Mouse (Mus musculus): ENCODE measurements at regions not wholly inside any gene's neighbourhood (a gene's known extent, or its start where the extent isn't known, plus 50 kb on each side); places are given as distances from the start of the nearest gene placed in this dataset.

- DNase-seq (ENCODE audit: low read depth, low spot score): no peak
Observed at GRCm38 (mm10) chr11:84760622-84761196, 58.6 kb downstream of the Mrm1 start.

- DNase-seq (ENCODE audit: low read depth, low spot score): no peak
Observed at GRCm38 (mm10) chr11:84759478-84759986, 59.8 kb downstream of the Mrm1 start.

GRCm38 (mm10) chr11:84752007-84752406 lies 67.3 kb downstream of the Mrm1 start:
- DNase-seq (ENCODE audit: low read depth, low spot score): no peak

- DNase-seq (ENCODE audit: low read depth, low spot score): no peak
Observed at GRCm38 (mm10) chr11:84749490-84750349, 69.6 kb downstream of the Mrm1 start.

GRCm38 (mm10) chr11:84738769-84739589 lies 80.3 kb downstream of the Mrm1 start:
- no peak for DNase-seq (ENCODE audit: low read depth, low spot score)

GRCm38 (mm10) chr11:84738128-84738527 lies 81.2 kb downstream of the Mrm1 start:
- no peak for DNase-seq (ENCODE audit: low read depth, low spot score)

- DNase-seq (ENCODE audit: low read depth, low spot score): no peak
Observed at GRCm38 (mm10) chr11:84731890-84732289, 87.4 kb downstream of the Mrm1 start.

- DNase-seq (ENCODE audit: low read depth, low spot score): no peak
Observed at GRCm38 (mm10) chr11:84730218-84730617, 89.1 kb downstream of the Mrm1 start.

GRCm38 (mm10) chr11:84729189-84729588 lies 90.1 kb downstream of the Mrm1 start:
- no peak for DNase-seq (ENCODE audit: low read depth, low spot score)

- no peak for DNase-seq (ENCODE audit: low read depth, low spot score)
Observed at GRCm38 (mm10) chr11:84725936-84726613, 93.2 kb downstream of the Mrm1 start.

- DNase-seq (ENCODE audit: low read depth, low spot score): no peak
Observed at GRCm38 (mm10) chr11:84725177-84725792, 94.0 kb downstream of the Mrm1 start.

- DNase-seq (ENCODE audit: low read depth, low spot score): no peak
Observed at GRCm38 (mm10) chr11:84724080-84724479, 95.2 kb downstream of the Mrm1 start.

- DNase-seq (ENCODE audit: low read depth, low spot score): no peak
Observed at GRCm38 (mm10) chr11:84722658-84723201, 96.6 kb downstream of the Mrm1 start.

GRCm38 (mm10) chr11:84721979-84722378 lies 97.3 kb downstream of the Mrm1 start:
- DNase-seq (ENCODE audit: low read depth, low spot score): no peak

- DNase-seq (ENCODE audit: low read depth, low spot score): no peak
Observed at GRCm38 (mm10) chr11:84721150-84721549, 98.2 kb downstream of the Mrm1 start.

GRCm38 (mm10) chr11:84719781-84720180 lies 99.5 kb downstream of the Mrm1 start:
- no peak for DNase-seq (ENCODE audit: low read depth, low spot score)

GRCm38 (mm10) chr11:84712731-84713130 lies 106.6 kb downstream of the Mrm1 start:
- DNase-seq (ENCODE audit: low read depth, low spot score): no peak

GRCm38 (mm10) chr11:84711886-84712285 lies 107.4 kb downstream of the Mrm1 start:
- DNase-seq (ENCODE audit: low read depth, low spot score): no peak

- DNase-seq (ENCODE audit: low read depth, low spot score): no peak
Observed at GRCm38 (mm10) chr11:84708222-84708730, 111.0 kb downstream of the Mrm1 start.

- DNase-seq (ENCODE audit: low read depth, low spot score): no peak
Observed at GRCm38 (mm10) chr11:84707772-84708171, 111.5 kb downstream of the Mrm1 start.

GRCm38 (mm10) chr11:84706692-84707091 lies 112.6 kb downstream of the Mrm1 start:
- no peak for DNase-seq (ENCODE audit: low read depth, low spot score)
